Mouse (Mus musculus): ENCODE measurements around the gene Psmb2.

Gene Psmb2

DNA sequence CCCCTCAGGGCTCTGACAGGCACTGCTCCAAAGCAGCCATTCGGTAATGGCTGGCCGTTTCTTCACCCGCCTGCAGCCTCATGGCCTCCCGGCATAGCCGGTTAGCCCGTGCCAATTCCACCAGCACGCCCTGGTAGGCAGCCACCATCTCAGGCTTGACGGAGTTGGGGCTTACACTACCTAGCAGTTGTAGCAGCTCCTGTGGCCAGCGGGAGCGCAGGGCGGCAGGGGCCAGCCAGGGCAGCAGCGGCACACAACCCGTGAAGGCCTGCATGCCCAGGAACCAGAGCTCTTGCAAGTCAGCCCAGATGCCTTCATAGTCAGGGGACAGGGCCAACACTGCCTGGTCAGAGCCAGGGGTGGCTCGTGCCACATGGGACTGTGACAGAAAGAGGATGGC lies 67.4 kb downstream of the Psmb2 start:
- CTCF ChIA-PET, result interaction anchor here (0.7 to 4.3 kb wide), 27 partner anchors 9 to 188 kb away, joined by 3 to 42 read pairs (median 5); partner anchors contain the start of genes AU040320 (in 2 of the 4), Ncdn (in 2 of the 4), Tfap2e (in 2 of the 4) and 5730409E04Rik (in 1 of the 4)

DNA sequence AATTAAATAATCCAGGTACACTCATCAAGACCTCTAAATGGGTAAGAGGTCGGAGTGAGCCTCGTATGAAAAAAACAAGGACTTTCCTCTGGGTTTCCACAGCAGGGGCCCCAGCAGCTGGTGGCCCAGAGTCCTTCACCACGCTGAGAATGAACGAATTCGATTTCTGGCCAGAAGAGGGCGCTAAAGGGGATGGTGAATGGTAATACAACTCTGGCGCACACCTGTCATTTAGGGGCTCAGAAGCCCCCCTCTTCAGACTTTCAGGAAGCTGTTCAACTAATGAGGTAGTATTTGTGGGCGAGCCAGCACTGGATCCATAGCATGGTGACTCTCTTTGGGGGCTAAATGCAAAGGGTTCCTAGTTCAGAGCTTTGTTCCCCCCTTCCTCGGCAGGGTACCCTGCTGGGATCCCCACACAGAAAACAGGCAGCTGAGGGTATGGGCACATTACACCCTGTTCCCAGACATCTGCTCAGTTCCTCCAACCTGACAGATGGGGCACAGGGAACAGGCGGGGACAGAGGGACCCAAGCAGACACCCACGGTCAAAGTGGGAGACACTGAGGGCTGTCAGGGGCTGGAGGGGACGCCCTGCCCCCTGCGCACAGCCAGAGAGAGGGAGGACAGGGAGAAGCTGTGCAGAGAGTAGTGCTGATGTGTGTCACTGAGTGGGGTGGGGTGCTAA lies 68.2 kb downstream of the Psmb2 start:
- CTCF ChIA-PET, result interaction anchor here (0.6 to 4.3 kb wide), 32 partner anchors 8 to 373 kb away, joined by 3 to 42 read pairs (median 4); partner anchors contain the start of genes Tfap2e (in 3 of the 4), AU040320 (in 2 of the 4), Ncdn (in 2 of the 4) and 5730409E04Rik (in 1 of the 4)
- POLR2A ChIA-PET, result interaction anchor here (0.6 to 2.8 kb wide), 17 partner anchors 8 to 275 kb away, joined by 3 to 14 read pairs (median 3); partner anchors contain the start of genes Tfap2e (in 2 of the 4), AU040320 (in 1 of the 4), Clspn (in 1 of the 4) and Ncdn (in 1 of the 4)

More for the DNA sequence above, 67.4 kb downstream of the Psmb2 start:
- POLR2A ChIA-PET, result interaction anchor here in 2 of 4 experiments (0.5 to 2.8 kb wide), 14 partner anchors 8 to 489 kb away, joined by 3 to 14 read pairs (median 4); partner anchors contain the start of genes Tfap2e (in 2 of the 2), AU040320 (in 1 of the 2), Clspn (in 1 of the 2) and Map7d1 (in 1 of the 2)

DNA sequence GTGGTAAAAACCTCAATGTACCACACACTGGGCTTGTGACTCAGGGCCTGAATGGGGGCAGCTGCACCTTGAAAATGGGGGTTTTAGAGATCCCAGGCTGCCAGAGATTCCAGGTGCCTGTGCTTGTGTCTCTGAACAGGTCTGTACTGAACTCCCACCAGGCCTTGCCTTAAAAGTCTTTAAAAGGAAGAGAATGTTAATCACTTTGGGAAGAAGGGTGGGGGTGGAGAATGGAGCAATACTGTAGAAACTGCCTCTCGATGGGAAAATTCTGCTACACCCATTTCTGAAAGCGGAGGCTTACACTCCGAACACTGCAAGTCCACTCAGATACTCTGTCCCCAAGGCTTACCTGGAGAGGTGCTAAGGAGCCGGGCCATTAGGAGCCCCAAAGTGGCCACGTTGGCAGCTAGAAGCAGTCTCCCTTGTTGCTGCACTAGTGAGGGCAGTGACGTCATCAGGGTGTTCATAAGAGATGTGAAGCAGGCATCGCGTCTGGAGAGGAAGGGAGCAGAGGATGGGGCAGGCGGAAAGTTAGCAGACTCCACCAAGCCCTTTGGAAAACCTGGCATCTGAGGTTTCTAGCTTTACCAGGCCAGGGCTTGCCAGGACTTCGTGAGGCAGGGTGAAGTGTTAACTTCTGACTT lies 68.9 kb downstream of the Psmb2 start:
- ChIA-PET CTCF (interaction anchor here (0.6 to 4.3 kb wide), 21 partner anchors 7 to 373 kb away, joined by 3 to 42 read pairs (median 8); partner anchors contain the start of genes Tfap2e (in 3 of the 4), AU040320 (in 2 of the 4), Ncdn (in 2 of the 4) and Clspn (in 1 of the 4)), POLR2A (interaction anchor here (0.9 to 2.8 kb wide), 9 partner anchors 7 to 275 kb away, joined by 3 to 14 read pairs (median 4); partner anchors contain the start of genes Tfap2e (in 2 of the 4), AU040320 (in 1 of the 4), Clspn (in 1 of the 4) and Ncdn (in 1 of the 4))

DNA sequence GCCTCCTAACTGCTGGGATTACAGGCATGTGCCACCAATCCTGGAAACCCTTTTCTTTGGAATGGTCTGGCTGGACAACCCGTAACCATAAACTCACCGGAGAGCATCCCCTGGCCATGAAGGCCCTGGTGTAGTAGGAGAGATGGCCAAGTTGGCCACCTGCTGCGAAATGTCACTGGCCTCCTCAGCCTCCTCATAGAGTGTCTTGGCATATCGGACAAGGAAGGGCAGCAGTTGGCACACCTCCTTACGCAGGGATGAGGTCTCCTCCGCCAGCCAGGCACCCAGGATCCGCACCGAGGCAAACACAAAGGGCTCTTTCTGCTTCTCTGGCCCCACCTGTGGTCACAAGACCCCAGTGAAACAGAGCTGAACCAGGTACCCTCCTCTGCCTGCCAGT lies 71.0 kb downstream of the Psmb2 start:
- ChIA-PET CTCF (no interaction called here), POLR2A (no interaction called here)

DNA sequence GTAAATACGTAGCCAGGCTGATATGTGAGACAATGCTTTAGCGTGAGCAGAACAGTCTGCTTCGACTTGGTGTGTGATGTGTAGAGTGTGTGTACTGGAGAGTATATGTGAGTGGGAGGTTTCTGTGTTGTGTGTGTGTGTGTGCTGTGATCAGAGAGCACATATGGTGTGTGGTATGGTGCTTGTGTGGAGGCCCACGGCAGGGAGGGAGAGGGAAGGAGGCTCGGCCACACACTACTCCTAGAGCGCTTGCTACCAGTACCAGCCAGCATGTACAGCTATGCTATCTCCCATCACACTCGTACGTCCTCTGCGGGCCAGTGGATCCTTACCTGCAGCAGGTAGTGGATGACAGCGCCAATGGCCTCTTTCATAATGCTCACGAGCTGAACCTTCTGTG lies 72.1 kb downstream of the Psmb2 start:
- CTCF ChIA-PET, result interaction anchor here in 2 of 4 experiments (1.0 to 1.4 kb wide), 2 partner anchors 8 to 10 kb away, joined by 3 to 5 read pairs; no protein-coding TSS in a partner anchor
- POLR2A ChIA-PET, result interaction anchor here in 3 of 4 experiments (0.8 to 6.7 kb wide), 5 partner anchors 8 to 193 kb away, joined by 3 to 46 read pairs (median 3); partner anchors contain the start of genes Clspn (in 1 of the 3) and Psmb2 (in 1 of the 3)

DNA sequence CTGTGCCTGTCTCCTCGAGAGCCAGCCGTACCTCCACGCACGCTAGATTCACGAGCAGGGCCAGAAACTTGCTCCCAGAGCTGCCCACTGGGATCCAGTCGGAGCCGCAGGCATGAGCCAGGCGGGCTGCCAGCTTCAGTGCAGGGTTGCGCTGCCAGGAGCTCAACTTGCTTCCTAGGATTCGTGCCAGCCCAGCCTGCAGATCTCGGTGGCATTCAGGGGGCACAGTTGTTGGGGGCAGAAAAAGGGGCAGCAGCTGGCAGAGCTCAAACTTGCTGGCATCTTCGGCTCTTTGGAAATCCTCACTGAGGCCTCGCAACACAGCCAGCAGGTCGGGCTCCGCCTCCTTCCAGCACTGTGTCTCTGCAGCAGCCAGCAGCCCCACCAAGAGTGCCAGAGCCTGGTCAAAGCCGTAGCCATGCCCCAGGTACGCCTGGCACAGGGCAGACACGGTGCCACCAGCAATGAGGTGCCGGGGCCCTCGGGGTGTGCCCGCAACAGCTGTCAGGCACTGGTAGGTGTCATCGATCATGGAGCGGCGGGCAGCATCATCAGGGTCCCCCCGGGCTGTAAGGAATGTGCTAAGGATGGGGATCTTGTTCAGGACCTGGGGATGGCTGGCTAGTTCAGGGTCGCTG lies 72.7 kb downstream of the Psmb2 start:
- CTCF ChIA-PET, result interaction anchor here in 2 of 4 experiments (1.0 to 1.4 kb wide), 2 partner anchors 9 to 10 kb away, joined by 3 to 5 read pairs; no protein-coding TSS in a partner anchor
- POLR2A ChIA-PET, result interaction anchor here in 3 of 4 experiments (0.8 to 6.7 kb wide), 4 partner anchors 9 to 193 kb away, joined by 3 to 46 read pairs (median 3); partner anchors contain the start of genes Clspn (in 1 of the 3) and Psmb2 (in 1 of the 3)

DNA sequence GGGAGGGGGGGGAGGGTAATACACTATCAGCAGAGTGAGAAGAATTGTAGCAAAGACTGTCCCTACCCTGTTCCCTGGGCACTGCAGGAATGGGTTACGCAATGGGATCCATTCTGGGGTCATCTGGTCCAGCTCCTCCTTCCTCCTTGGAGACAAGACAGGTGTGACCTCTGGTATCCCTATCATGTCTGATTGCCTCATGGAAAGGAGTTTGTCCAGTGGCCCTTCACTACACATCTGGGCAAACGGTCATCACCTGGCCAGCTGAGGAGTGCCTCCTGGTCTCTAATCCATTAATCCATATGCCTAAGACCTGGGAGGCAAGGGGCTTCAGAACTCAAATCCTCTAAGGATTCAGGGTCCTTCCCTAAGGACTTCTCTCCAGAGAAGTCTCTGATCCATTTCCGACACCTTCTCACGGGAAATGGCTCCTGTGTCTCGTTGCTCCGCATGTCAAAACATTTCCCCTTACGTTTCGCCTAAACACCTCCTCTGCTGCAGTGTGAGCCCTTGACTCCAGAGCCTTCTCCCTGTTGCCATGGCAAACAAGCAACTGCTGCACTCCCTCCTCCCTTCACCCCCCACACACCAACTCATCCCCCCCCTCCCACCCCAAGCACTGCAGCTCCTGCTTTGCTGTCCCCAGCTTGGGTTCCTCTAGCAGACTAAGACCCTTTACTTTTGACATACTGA lies 73.6 kb downstream of the Psmb2 start:
- ChIA-PET CTCF (no interaction called here), POLR2A (interaction anchor here in 2 of 4 experiments (0.7 to 6.7 kb wide), 3 partner anchors 10 to 25 kb away, joined by 5 to 46 read pairs (median 30); no protein-coding TSS in a partner anchor)

DNA sequence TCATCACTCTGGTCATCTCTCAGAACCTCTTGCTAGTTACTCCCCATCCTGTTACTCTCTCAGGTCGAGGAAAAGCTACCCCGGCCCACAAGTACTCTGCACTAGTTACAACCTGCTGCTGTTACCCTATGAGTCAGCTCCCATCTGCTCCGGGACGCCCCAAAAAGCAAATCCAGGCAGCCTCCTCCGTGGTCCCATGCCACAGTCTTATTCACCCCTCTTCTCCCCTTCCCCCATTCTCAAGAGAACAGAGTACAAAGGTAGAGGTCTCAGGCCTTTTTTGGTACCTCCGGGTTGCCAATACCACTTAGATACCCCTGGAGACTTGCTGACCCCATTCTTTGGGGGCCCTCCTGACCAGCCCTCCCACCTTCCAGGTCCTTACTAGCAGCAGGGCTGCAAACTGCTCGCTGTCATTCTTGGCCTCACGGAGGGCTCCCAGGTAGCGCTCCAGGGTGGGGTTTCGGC lies 74.2 kb downstream of the Psmb2 start:
- POLR2A ChIA-PET, result interaction anchor here in 3 of 4 experiments (0.6 to 6.7 kb wide), 8 partner anchors 11 to 142 kb away, joined by 3 to 46 read pairs (median 8); partner anchors contain the start of genes Tfap2e (in 2 of the 3) and Psmb2 (in 1 of the 3)
- CTCF ChIA-PET, result interaction anchor here in 1 of 4 experiments (3.2 to 4.0 kb wide), 2 partner anchors 7 to 11 kb away, joined by 21 to 33 read pairs; no protein-coding TSS in a partner anchor

DNA sequence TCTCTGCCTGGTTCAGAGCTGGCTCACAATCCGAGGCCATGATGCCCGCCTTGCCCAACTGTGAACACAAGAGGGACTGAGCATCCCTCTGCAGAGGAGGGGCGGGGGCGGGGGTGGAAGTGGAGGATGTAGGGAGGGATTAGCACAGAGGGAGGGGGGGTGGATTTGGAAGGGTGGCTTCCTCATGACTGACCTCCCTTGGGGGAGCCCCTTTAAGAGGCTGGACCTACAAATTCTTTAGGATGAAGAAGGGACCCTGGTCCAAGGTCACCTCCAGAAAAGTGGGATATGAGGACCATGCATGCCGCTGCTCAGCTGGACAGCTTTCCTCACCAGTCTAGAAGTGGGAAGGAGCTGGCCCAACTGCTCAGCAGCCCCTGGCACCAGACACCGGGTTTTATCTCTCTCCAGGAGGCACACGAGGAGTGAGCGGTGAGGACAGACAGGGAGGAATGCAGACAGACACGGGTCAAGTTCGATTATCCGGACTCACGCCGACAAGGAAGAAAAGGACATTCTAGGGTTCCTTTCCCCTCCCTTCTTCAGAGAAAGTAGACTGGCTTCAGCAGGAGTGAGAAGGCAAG lies 74.7 kb downstream of the Psmb2 start:
- POLR2A ChIA-PET, result interaction anchor here in 3 of 4 experiments (0.6 to 6.7 kb wide), 14 partner anchors 11 to 286 kb away, joined by 3 to 46 read pairs (median 4); partner anchors contain the start of genes Psmb2 (in 2 of the 3), Tfap2e (in 2 of the 3), 5730409E04Rik (in 1 of the 3) and Zmym4 (in 1 of the 3)
- CTCF ChIA-PET, result interaction anchor here in 1 of 4 experiments (2.4 to 4.0 kb wide), 4 partner anchors 8 to 88 kb away, joined by 8 to 33 read pairs (median 20); partner anchors contain the start of gene Tfap2e

DNA sequence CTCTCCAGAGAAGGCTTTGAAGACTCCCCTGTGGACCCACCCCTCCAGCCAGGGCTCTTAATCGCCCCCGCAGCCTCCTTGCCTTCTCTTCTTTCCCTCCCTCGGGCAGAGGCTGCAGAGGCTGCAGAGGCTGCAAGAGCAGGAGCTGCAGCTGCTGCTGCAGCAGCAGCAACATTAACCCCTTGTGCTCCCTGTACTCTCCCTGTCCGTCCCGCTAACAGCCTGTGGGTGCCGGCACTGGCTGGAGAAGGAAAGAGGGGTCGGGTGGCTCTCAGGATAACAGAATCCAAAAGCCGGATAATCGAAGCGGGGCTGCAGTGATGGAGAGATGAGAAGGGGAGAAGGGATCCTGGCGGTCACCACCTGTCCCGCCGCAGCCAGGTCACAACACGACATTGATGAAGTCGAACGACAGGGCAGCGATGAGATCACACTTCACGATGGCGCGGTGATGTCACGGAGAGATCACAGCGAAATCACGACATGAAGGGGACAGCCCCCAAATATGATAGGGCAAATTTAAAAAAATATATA lies 75.2 kb downstream of the Psmb2 start:
- ChIA-PET CTCF (interaction anchor here (0.6 to 4.0 kb wide), 10 partner anchors 9 to 970 kb away, joined by 3 to 33 read pairs (median 6); partner anchors contain the start of genes Sfpq (in 1 of the 4) and Tfap2e (in 1 of the 4)), POLR2A (interaction anchor here (0.5 to 6.7 kb wide), 42 partner anchors 8 to 287 kb away, joined by 3 to 46 read pairs (median 4); partner anchors contain the start of genes Psmb2 (in 3 of the 4), Tfap2e (in 3 of the 4), Clspn (in 2 of the 4) and 5730409E04Rik (in 1 of the 4))

DNA sequence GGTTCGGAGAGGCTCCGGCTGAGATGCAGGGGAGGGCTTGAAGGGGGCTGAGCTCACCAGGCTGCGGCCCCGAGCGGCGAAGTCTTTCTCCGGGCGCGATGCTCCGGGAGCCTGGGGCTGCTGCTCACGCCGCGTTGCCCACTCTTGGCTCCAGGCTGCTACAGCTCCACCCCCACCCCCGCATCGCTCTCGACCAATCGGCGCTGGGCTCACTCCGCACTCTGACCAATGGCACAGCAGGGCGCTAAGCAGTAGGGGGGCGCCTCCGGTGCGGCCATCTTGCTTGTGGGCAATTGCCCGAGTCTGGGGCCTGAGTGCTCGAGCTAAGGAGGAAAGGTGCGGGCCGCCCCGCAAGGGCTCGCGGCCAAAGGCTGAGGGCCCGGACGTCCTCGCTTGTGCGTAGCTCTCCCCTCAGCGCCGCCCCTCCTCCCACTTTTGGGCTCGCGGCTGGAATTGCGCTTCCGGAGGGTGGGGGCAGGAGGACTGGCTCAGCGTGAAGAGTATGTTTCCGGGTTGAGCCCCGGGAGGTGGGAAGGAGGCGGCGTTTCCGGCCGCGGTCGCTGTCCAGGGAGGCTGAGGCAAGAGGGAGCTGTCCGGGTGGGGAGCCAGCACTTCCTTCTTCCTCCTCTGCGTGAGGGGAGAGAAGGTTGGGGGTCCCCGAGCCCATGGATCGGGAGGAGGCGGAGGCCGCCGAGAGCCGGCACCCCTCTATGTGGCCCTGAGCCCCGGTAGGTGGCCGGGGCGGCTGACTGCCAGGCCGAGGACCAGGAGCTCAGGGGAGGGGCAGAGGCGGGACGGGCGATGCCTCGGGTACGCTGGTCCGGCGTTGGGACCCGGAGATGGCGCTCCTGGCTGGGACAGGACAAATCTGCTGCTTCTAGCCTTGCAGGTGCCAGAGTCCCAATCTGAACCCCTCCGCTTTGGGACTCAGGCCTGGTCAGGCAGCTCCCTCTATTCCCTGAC lies 76.1 kb downstream of the Psmb2 start, which contains the start of the genes Ncdn and AU040320:
TSS of gene Ncdn (minus strand) at position 171 of the 963 bp plus-strand sequence.
TSS of gene AU040320 (plus strand) at position 277 of the 963 bp plus-strand sequence.
- POLR2A ChIA-PET, result interaction anchor here (0.5 to 6.7 kb wide), 61 partner anchors 8 to 610 kb away, joined by 3 to 46 read pairs (median 4); partner anchors contain the start of genes Clspn (in 3 of the 4), Psmb2 (in 3 of the 4), Tfap2e (in 3 of the 4) and 5730409E04Rik (in 1 of the 4)
- CTCF ChIA-PET, result interaction anchor here (0.5 to 4.0 kb wide), 25 partner anchors 8 to 969 kb away, joined by 3 to 33 read pairs (median 4); partner anchors contain the start of genes Sfpq (in 1 of the 4) and Tfap2e (in 1 of the 4)

DNA sequence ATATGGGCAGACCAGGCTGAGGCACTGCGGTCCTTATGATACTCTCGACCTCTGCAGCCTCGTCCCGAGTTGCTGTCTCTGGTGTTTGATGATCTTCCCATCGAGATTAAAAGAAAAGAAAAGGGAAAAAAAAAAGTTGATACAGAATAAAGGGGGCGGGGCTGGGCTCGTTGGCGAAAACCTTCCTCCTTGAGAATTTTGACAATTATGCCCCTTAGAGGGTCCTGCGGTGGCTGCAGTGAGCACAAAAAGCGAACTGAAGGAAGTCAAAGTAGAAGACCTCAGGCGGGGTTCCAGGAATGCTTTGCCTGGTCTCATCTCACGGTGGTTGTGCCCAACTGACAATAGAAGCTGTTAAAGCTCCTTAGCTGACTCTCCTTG lies 76.8 kb downstream of the Psmb2 start:
- ChIA-PET POLR2A (interaction anchor here in 3 of 4 experiments (0.7 to 6.7 kb wide), 41 partner anchors 8 to 323 kb away, joined by 3 to 46 read pairs (median 4); partner anchors contain the start of genes Psmb2 (in 3 of the 3), Tfap2e (in 2 of the 3), 5730409E04Rik (in 1 of the 3) and Ago1 (in 1 of the 3)), CTCF (interaction anchor here (0.6 to 4.0 kb wide), 16 partner anchors 9 to 432 kb away, joined by 3 to 33 read pairs (median 5); partner anchors contain the start of genes Sfpq (in 1 of the 4) and Tfap2e (in 1 of the 4))

DNA sequence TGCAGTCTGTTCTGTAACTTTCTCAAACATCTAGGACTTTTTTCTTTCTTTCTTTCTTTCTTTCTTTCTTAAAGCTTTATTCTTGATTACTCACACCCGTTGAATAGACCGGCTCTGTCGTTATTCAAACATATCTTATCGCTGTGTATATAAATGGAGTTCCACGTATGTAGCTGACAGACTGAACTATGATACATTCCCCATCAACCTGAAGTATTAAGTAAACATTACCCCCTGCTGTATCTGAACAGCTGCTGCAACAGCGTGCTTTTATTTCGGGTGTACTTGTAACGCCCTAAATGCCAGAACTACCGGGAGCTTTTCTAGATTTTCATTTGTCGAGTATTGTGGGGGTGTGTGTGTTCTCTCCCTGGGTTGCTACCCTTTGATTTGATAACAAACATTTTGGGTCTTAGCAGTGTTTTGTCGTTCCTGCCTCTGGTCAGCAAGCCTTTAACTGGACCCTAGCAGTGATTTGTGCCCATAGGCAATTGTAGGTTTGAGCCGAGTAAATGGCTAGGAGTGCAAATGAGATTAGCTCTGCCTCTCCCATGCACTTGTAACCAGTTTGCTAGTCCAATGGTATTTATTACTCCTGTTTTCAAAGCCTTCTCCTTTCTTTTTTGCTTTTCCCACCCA lies 77.4 kb downstream of the Psmb2 start:
- ChIA-PET CTCF (interaction anchor here in 2 of 4 experiments (1.6 to 4.0 kb wide), 6 partner anchors 9 to 85 kb away, joined by 5 to 33 read pairs (median 16); partner anchors contain the start of gene Tfap2e (in 1 of the 2)), POLR2A (interaction anchor here in 2 of 4 experiments (0.8 to 6.7 kb wide), 17 partner anchors 8 to 290 kb away, joined by 3 to 46 read pairs (median 4); partner anchors contain the start of gene Psmb2 (in 2 of the 2))

DNA sequence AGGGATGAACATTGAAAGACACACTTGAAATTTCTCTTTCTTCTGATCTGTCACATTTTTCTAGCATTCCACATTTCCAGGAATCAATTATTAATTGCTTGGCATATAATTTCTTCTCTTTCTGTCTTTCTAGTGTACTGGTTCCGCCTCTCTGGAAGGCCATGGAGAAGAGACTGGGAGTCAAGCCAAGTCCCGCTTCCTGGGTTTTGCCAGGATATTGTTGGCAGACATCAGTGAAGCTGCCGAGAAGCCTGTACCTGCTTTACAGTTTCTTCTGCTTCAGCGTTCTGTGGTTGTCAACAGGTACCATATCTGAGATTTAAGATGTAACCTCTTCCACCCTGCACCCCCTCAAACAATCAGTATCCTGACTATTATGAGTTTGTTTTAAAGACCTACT lies 79.3 kb downstream of the Psmb2 start:
- ChIA-PET CTCF (interaction anchor here in 1 of 4 experiments (0.6 kb wide), 1 partner anchor 66 kb away, joined by 6 read pairs; no protein-coding TSS in a partner anchor), POLR2A (no interaction called here)

All from embryonic stem cell, embryonic (primary cell).